Mouse (Mus musculus) stomach, postnatal 0 days (tissue): ENCODE results near the gene Ffar3. TPM values are rescaled to one million over a fixed set of nuclear protein-coding genes. Genes with fewer than 3 reads are reported as not detected.
A peak's percentile ranks its signal among the peaks of the same experiment; 100 is the strongest.

Experiments used
- ATAC-seq: fragments of 200-750 bp; cut with Nextera tagmentation; 2 replicates; pipeline ENCODE4 v1.8.0; 2017; ENCODE audit not compliant: low FRiP score, low TSS enrichment
- DNase-seq: peaks from one replicate; pipeline ENCODE4 v3.0.0-alpha.2; 2016; ENCODE audit warnings: low spot score
- H3K27ac ChIP-seq: fragments of 300-500 bp; sonication (generic); replicated peaks from 2 replicates; pipeline ENCODE4 v1.5.1; 2014; ENCODE audit warnings: mild to moderate bottlenecking, control low read depth
- H3K27me3 ChIP-seq: fragments of 300-500 bp; sonication (generic); 2 replicates; pipeline ENCODE4 v1.6.1; 2014; ENCODE audit warnings: low read length; ENCODE audit not compliant: control insufficient read depth, insufficient read depth
- H3K36me3 ChIP-seq: fragments of 300-500 bp; sonication (generic); 2 replicates; pipeline ENCODE4 v1.6.1; 2014; ENCODE audit warnings: low read length, mixed read lengths; ENCODE audit not compliant: control insufficient read depth, insufficient read depth
- H3K4me1 ChIP-seq: fragments of 300-500 bp; sonication (generic); replicated peaks from 2 replicates; pipeline ENCODE4 v1.6.1; 2014; ENCODE audit warnings: antibody characterized with exemption; ENCODE audit not compliant: control insufficient read depth, insufficient read depth
- H3K4me2 ChIP-seq: fragments of 300-500 bp; sonication (generic); replicated peaks from 2 replicates; pipeline ENCODE4 v1.6.1; 2014; ENCODE audit warnings: low read depth, mild to moderate bottlenecking, control low read depth, moderate library complexity
- H3K4me3 ChIP-seq: fragments of 300-500 bp; sonication (generic); 2 replicates; pipeline ENCODE4 v1.5.1; 2014; ENCODE audit warnings: low read depth, low read length, control low read depth
- H3K9ac ChIP-seq: fragments of 300-500 bp; sonication (generic); 2 replicates; pipeline ENCODE4 v1.6.1; 2014; ENCODE audit warnings: mild to moderate bottlenecking, low read length, control low read depth, mixed read lengths
- H3K9me3 ChIP-seq: fragments of 300-500 bp; sonication (generic); 2 replicates; pipeline ENCODE4 v1.6.1; 2016; ENCODE audit warnings: low read length; ENCODE audit not compliant: control insufficient read depth
- CTCF ChIP-seq: IDR thresholded peaks from 2 replicates; pipeline ENCODE4 v1.5.1; 2016; ENCODE audit warnings: antibody characterized with exemption, low read depth, mild to moderate bottlenecking, moderate library complexity
- EP300 ChIP-seq: optimal IDR thresholded peaks from 2 replicates; pipeline ENCODE3; 2016; ENCODE audit warnings: antibody characterized with exemption
- WGBS: fragments of 180-500 bp; shearing (Covaris S2); extraction: QIAGEN DNeasy Blood & Tissue Kit; methylation state at CpG from one replicate; pipeline ENCODE4 v1.1.7; 2014; 5-methylcytosine and 5-hydroxymethylcytosine counted together
- polyA plus RNA-seq: library from polyadenylated mRNA; unstranded; fragments of >200 nt; fragmentation: Nextera tagmentation; extraction: Ambion mirVana; gene quantifications from 2 replicates; pipeline ENCODE4 v1.2.1, GENCODE M21; 2015

Ffar3 gene
- polyA plus RNA-seq: 0.22 and 0.30 TPM in 2 replicates

- no peak for ATAC-seq
Observed at GRCm38 (mm10) chr7:30856078-30856477, at the start of gene Ffar3. Ffar3 (minus strand) TSS chr7:30856178.

DNA sequence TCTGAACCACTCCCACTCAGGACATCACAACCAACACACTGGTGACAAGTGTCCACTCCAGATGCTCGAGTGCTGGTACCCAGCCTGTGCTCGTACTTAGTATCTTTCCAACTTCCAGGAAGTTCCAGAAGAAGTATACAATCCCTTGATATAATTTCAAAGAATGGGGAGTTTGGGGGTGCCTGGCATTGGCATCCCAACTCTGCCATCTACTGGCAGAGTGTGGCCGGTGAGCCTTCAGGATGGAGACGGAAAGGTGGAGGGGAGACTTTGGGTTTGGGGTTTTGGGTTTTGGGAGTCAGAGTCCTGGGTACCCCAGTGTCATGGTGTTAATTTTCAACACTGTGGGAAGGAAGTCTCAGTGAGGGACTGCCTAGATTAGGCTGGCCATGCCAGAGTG, 48.1 kb upstream of the Ffar3 start:
- DNase-seq: peak; percentile 42

More at GRCm38 (mm10) chr7:30856078-30856477, at the start of gene Ffar3:
- no peak within 1 kb of the TSS for H3K4me2 ChIP-seq
- TF ChIP-seq EP300 (no peak), CTCF (no peak)
- no peaks in the 10 kb centered on the region for H3K9me3 ChIP-seq
- H3K4me1 ChIP-seq: no peaks in the 10 kb centered on the region
- H3K27me3 ChIP-seq: no peaks in the 10 kb centered on the region
- 65% methylated on average over 6 of the region's 6 CpGs for whole genome bisulfite sequencing
- no peak within 1 kb of the TSS for H3K9ac ChIP-seq
- no peak for DNase-seq
- no peak within 1 kb of the TSS for H3K27ac ChIP-seq
- H3K4me3 ChIP-seq: no peak within 1 kb of the TSS
- no peaks in the 10 kb centered on the region for H3K36me3 ChIP-seq

DNA sequence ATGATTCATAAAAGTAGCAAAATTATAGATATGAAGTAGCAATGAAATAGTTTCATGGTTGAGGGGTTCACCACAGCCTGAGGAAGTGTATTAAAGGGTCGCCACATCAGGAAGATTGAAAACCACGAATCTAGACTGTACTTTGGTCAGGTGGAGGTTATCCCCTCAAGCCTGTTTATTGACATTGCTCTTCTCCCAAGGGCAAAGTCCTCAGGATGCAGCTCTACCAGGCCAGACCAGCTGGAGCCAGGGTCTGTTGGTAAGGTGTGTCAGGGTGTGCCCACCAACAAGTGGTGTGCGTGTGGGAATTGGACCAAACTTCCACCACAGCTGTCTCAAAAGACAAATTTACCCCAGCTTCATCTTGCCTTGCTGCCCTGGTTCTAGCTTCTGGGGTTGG, 39.2 kb upstream of the Ffar3 start:
- no peak for TF ChIP-seq EP300
- no peak for TF ChIP-seq CTCF
- WGBS: 72% methylated on average over 3 of the region's 3 CpGs
- Histone ChIP-seq H3K9me3 (no peaks in the 10 kb centered on the region), H3K4me3 (no peak overlapping the region), H3K27me3 (no peaks in the 10 kb centered on the region), H3K9ac (no peak overlapping the region), H3K4me2 (no peak overlapping the region), H3K27ac (no peak overlapping the region), H3K4me1 (no peaks in the 10 kb centered on the region), H3K36me3 (no peaks in the 10 kb centered on the region)
- no peak for DNase-seq
- ATAC-seq: no peak

More for the DNA sequence above, 48.1 kb upstream of the Ffar3 start:
- TF ChIP-seq EP300: no peak
- peak; percentile 72 for TF ChIP-seq CTCF
- H3K4me1 ChIP-seq: no peaks in the 10 kb centered on the region; the same call in 1 of the 2 replicates
- no peak overlapping the region for H3K4me3 ChIP-seq
- H3K4me2 ChIP-seq: no peak overlapping the region
- H3K9me3 ChIP-seq: no peaks in the 10 kb centered on the region
- ATAC-seq: no peak
- no peak overlapping the region for H3K27ac ChIP-seq
- no peaks in the 10 kb centered on the region for H3K36me3 ChIP-seq
- 31% methylated on average over 4 of the region's 4 CpGs for WGBS
- H3K9ac ChIP-seq: no peak overlapping the region
- no peaks in the 10 kb centered on the region for H3K27me3 ChIP-seq

GRCm38 (mm10) chr7:30892515-30892914, 36.5 kb upstream of the Ffar3 start:
- H3K27ac ChIP-seq: 0 out of 2 replicates have a peak overlapping the region, but pooled peaks have one; percentile 24
- H3K36me3 ChIP-seq: no peaks in the 10 kb centered on the region
- DNase-seq (no peak), ATAC-seq (peak; percentile 81)
- no peak overlapping the region for H3K9ac ChIP-seq
- 40% methylated on average over 3 of the region's 3 CpGs for WGBS
- TF ChIP-seq EP300 (no peak), CTCF (no peak)
- no peak overlapping the region for H3K4me2 ChIP-seq
- H3K4me3 ChIP-seq: no peak overlapping the region
- no peaks in the 10 kb centered on the region for H3K9me3 ChIP-seq
- no peaks in the 10 kb centered on the region for H3K27me3 ChIP-seq
- H3K4me1 ChIP-seq: no peaks in the 10 kb centered on the region

- 79% methylated on average over 9 of the region's 9 CpGs for WGBS
- Histone ChIP-seq H3K4me3 (no peak overlapping the region), H3K36me3 (no peaks in the 10 kb centered on the region), H3K4me1 (no peaks in the 10 kb centered on the region), H3K9me3 (no peaks in the 10 kb centered on the region), H3K27ac (no peak overlapping the region), H3K27me3 (no peaks in the 10 kb centered on the region), H3K9ac (no peak overlapping the region), H3K4me2 (no peak overlapping the region)
- ATAC-seq: peak; percentile 38; the same call in 1 of the 2 replicates
- no peak for DNase-seq
- TF ChIP-seq CTCF: no peak
Observed at GRCm38 (mm10) chr7:30891746-30892145, 35.8 kb upstream of the Ffar3 start.

GRCm38 (mm10) chr7:30890681-30891080, 34.7 kb upstream of the Ffar3 start:
- Histone ChIP-seq H3K9me3 (no peaks in the 10 kb centered on the region), H3K36me3 (no peaks in the 10 kb centered on the region), H3K4me2 (no peak overlapping the region), H3K9ac (no peak overlapping the region), H3K27ac (no peak overlapping the region), H3K4me3 (no peak overlapping the region), H3K4me1 (no peaks in the 10 kb centered on the region), H3K27me3 (no peaks in the 10 kb centered on the region)
- no peak for TF ChIP-seq EP300
- TF ChIP-seq CTCF: no peak
- WGBS: 59% methylated on average over 2 of the region's 2 CpGs
- DNase-seq (no peak), ATAC-seq (no peak)
